Mouse (Mus musculus): ENCODE measurements around the gene Pdcl2. TPM values are rescaled to one million over a fixed set of nuclear protein-coding genes. Genes with fewer than 3 reads are reported as not detected.

Gene Pdcl2
- polyA plus RNA-seq, 1 experiment from 2014 or later: not detected

- Histone ChIP-seq H3K9me3 (ENCODE audit: control insufficient read depth) (no peaks in the 10 kb centered on the region), H3K27me3 (replicated peaks; ENCODE audit: control insufficient read depth, insufficient read depth, low read length) (peaks cover 15% of the 10 kb centered on the region), H3K4me2 (replicated peaks; ENCODE audit: low read depth) (no peak overlapping the region), H3K27ac (ENCODE audit: low read depth, low read length) (no peak overlapping the region), H3K36me3 (ENCODE audit: control insufficient read depth, insufficient read depth) (no peaks in the 10 kb centered on the region), H3K4me3 (ENCODE audit: low read depth, low read length) (no peak overlapping the region), H3K4me1 (replicated peaks; ENCODE audit: control insufficient read depth, insufficient read depth, low read length) (no peaks in the 10 kb centered on the region), H3K9ac (ENCODE audit: low read depth, low read length) (no peak overlapping the region)
- 58% methylated on average over 1 of the region's 1 CpGs for WGBS
- TF ChIP-seq CTCF (IDR thresholded peaks at IDR 0.05; ENCODE audit: low read depth): peak; percentile 52
- ATAC-seq: no peak
Observed at GRCm38 (mm10) chr5:76360057-76360456, 29.1 kb upstream of the Pdcl2 start.

GRCm38 (mm10) chr5:76351953-76352611 is 21.1 kb upstream of the Pdcl2 start:
- Histone ChIP-seq H3K27me3 (replicated peaks; ENCODE audit: control insufficient read depth, insufficient read depth, low read length) (no peaks in the 10 kb centered on the region), H3K36me3 (ENCODE audit: control insufficient read depth, insufficient read depth) (no peaks in the 10 kb centered on the region), H3K9me3 (ENCODE audit: control insufficient read depth) (no peaks in the 10 kb centered on the region), H3K4me1 (replicated peaks; ENCODE audit: control insufficient read depth, insufficient read depth, low read length) (no peaks in the 10 kb centered on the region), H3K9ac (ENCODE audit: low read depth, low read length) (no peak overlapping the region), H3K4me2 (replicated peaks; ENCODE audit: low read depth) (no peak overlapping the region), H3K27ac (ENCODE audit: low read depth, low read length) (no peak overlapping the region), H3K4me3 (ENCODE audit: low read depth, low read length) (no peak overlapping the region)
- no peak for ATAC-seq
- TF ChIP-seq CTCF (IDR thresholded peaks at IDR 0.05; ENCODE audit: low read depth): peak; percentile 26
- 68% methylated on average over 7 of the region's 7 CpGs for whole genome bisulfite sequencing

- H3K36me3 ChIP-seq (ENCODE audit: control insufficient read depth, insufficient read depth): no peaks in the 10 kb centered on the region
Observed at GRCm38 (mm10) chr5:76351537-76351936, 20.6 kb upstream of the Pdcl2 start.

GRCm38 (mm10) chr5:76346137-76346536 is 15.2 kb upstream of the Pdcl2 start:
- Histone ChIP-seq H3K27me3 (replicated peaks; ENCODE audit: control insufficient read depth, insufficient read depth, low read length) (no peaks in the 10 kb centered on the region), H3K9ac (ENCODE audit: low read depth, low read length) (no peak overlapping the region), H3K4me1 (replicated peaks; ENCODE audit: control insufficient read depth, insufficient read depth, low read length) (no peaks in the 10 kb centered on the region), H3K4me3 (ENCODE audit: low read depth, low read length) (no peak overlapping the region), H3K36me3 (ENCODE audit: control insufficient read depth, insufficient read depth) (no peaks in the 10 kb centered on the region), H3K9me3 (ENCODE audit: control insufficient read depth) (no peaks in the 10 kb centered on the region), H3K4me2 (replicated peaks; ENCODE audit: low read depth) (no peak overlapping the region), H3K27ac (ENCODE audit: low read depth, low read length) (no peak overlapping the region)
- ATAC-seq: no peak
- TF ChIP-seq CTCF (IDR thresholded peaks at IDR 0.05; ENCODE audit: low read depth): no peak
- WGBS: 62% methylated on average over 2 of the region's 2 CpGs

More at GRCm38 (mm10) chr5:76351537-76351936, 20.6 kb upstream of the Pdcl2 start:
- no peak overlapping the region for H3K4me2 ChIP-seq (replicated peaks; ENCODE audit: low read depth)
- no peak overlapping the region for H3K4me3 ChIP-seq (ENCODE audit: low read depth, low read length)
- no peak overlapping the region for H3K27ac ChIP-seq (ENCODE audit: low read depth, low read length)
- no peaks in the 10 kb centered on the region for H3K27me3 ChIP-seq (replicated peaks; ENCODE audit: control insufficient read depth, insufficient read depth, low read length)
- H3K9me3 ChIP-seq (ENCODE audit: control insufficient read depth): no peaks in the 10 kb centered on the region
- no peak for TF ChIP-seq CTCF (IDR thresholded peaks at IDR 0.05; ENCODE audit: low read depth)
- no peak overlapping the region for H3K9ac ChIP-seq (ENCODE audit: low read depth, low read length)
- H3K4me1 ChIP-seq (replicated peaks; ENCODE audit: control insufficient read depth, insufficient read depth, low read length): no peaks in the 10 kb centered on the region
- ATAC-seq: no peak
- 83% methylated on average over 5 of the region's 5 CpGs for WGBS

- no peak for ATAC-seq
- no peak overlapping the region for H3K9ac ChIP-seq (ENCODE audit: low read depth, low read length)
Observed at GRCm38 (mm10) chr5:76340931-76341330, 10.0 kb upstream of the Pdcl2 start.

GRCm38 (mm10) chr5:76337100-76337499 is 6.1 kb upstream of the Pdcl2 start:
- Histone ChIP-seq H3K4me2 (replicated peaks; ENCODE audit: low read depth) (no peak overlapping the region), H3K27ac (ENCODE audit: low read depth, low read length) (no peak overlapping the region), H3K4me3 (ENCODE audit: low read depth, low read length) (no peak overlapping the region), H3K36me3 (ENCODE audit: control insufficient read depth, insufficient read depth) (no peaks in the 10 kb centered on the region), H3K9ac (ENCODE audit: low read depth, low read length) (no peak overlapping the region), H3K27me3 (replicated peaks; ENCODE audit: control insufficient read depth, insufficient read depth, low read length) (no peaks in the 10 kb centered on the region), H3K4me1 (replicated peaks; ENCODE audit: control insufficient read depth, insufficient read depth, low read length) (no peaks in the 10 kb centered on the region), H3K9me3 (ENCODE audit: control insufficient read depth) (no peaks in the 10 kb centered on the region)
- no peak for ATAC-seq
- WGBS: 81% methylated on average over 8 of the region's 8 CpGs
- no peak for TF ChIP-seq CTCF (IDR thresholded peaks at IDR 0.05; ENCODE audit: low read depth)

More at GRCm38 (mm10) chr5:76340931-76341330, 10.0 kb upstream of the Pdcl2 start:
- Histone ChIP-seq H3K27me3 (replicated peaks; ENCODE audit: control insufficient read depth, insufficient read depth, low read length) (no peaks in the 10 kb centered on the region), H3K4me1 (replicated peaks; ENCODE audit: control insufficient read depth, insufficient read depth, low read length) (no peaks in the 10 kb centered on the region), H3K9me3 (ENCODE audit: control insufficient read depth) (no peaks in the 10 kb centered on the region), H3K36me3 (ENCODE audit: control insufficient read depth, insufficient read depth) (no peaks in the 10 kb centered on the region), H3K4me3 (ENCODE audit: low read depth, low read length) (no peak overlapping the region), H3K4me2 (replicated peaks; ENCODE audit: low read depth) (no peak overlapping the region), H3K27ac (ENCODE audit: low read depth, low read length) (no peak overlapping the region)
- no peak for TF ChIP-seq CTCF (IDR thresholded peaks at IDR 0.05; ENCODE audit: low read depth)
- WGBS: 38% methylated on average over 2 of the region's 2 CpGs

Measured in intestine, postnatal 0 days (tissue).